In the genomic region with DNA sequence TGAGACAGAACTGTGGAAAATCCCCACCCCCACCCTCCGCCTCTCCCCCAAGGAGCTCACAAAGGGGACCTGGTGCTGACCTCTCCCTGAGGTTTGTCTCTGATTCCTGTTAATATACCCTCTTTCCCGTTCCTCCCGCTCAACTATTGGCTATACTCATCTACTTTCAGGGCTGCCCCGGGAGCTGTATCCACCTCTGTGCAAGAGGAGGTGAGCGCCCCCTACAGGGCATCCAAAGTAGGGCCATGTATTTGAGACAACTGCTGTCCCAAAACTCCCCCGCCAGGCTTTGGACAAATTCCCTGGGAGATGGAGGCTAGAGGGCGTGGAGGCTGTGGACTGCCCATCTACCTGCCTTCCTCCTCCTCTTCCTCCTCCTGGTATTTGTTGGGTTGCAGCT, we compare ENCODE assay signal across 9 mouse cellular contexts. TPM values are rescaled to one million over a fixed set of nuclear protein-coding genes. Genes with fewer than 3 reads are reported as not detected.
A peak's percentile ranks its signal among the peaks of the same experiment; 100 is the strongest.
DNase-seq lines count a peak whose midpoint lies in the region; ATAC-seq and TF ChIP-seq lines count a peak whose summit lies in the region.
"Had no signal": no experiment of that assay in that cellular context is flagged by ENCODE, and none has a peak within 500 bp of the region (broad histone marks: within the 10 kb centered on the region; RNA-seq: fewer than 3 reads in every experiment).

No protein-coding gene starts in this region.

- no peak overlapping the region for H3K27ac ChIP-seq in left cerebral cortex, adult 2 months
- no peak overlapping the region for H3K27ac ChIP-seq in heart, postnatal 0 days (ENCODE audit: low read depth)
- no peak overlapping the region for H3K27ac ChIP-seq in neural tube, embryonic 11.5 days (ENCODE audit: low read depth, low read length)
- H3K27ac ChIP-seq: neural tube, embryonic 12.5 days had no signal

- WGBS in heart, postnatal 0 days: 12% methylated on average over 7 of the region's 7 CpGs
- 7% methylated on average over 7 of the region's 7 CpGs for WGBS in neural tube, embryonic 11.5 days

- ATAC-seq in heart, postnatal 0 days (ENCODE audit: insufficient read depth, low read depth): peak; percentile 63
- no peak for ATAC-seq in neural tube, embryonic 11.5 days (ENCODE audit: insufficient read depth, low FRiP score, low TSS enrichment)

- 0 out of 2 replicates have a peak overlapping the region, but pooled peaks have one; percentile 16 for H3K4me2 ChIP-seq in heart, postnatal 0 days (ENCODE audit: low read depth, low read length)
- H3K4me2 ChIP-seq in neural tube, embryonic 11.5 days (ENCODE audit: low read depth): no peak overlapping the region
- H3K4me2 ChIP-seq: neural tube, embryonic 12.5 days had no signal

- TF ChIP-seq EP300 in heart, postnatal 0 days (IDR thresholded peaks at IDR 0.05; ENCODE audit: low read depth): no peak

- H3K4me1 ChIP-seq in heart, postnatal 0 days (ENCODE audit: control insufficient read depth, insufficient read depth): peaks cover 5% of the 10 kb centered on the region
- peaks cover 4% of the 10 kb centered on the region; the same call in 1 of the 2 replicates for H3K4me1 ChIP-seq in neural tube, embryonic 11.5 days (ENCODE audit: control insufficient read depth, insufficient read depth, low read length)

- no peak overlapping the region for H3K4me3 ChIP-seq in left cerebral cortex, adult 2 months
- no peak overlapping the region for H3K4me3 ChIP-seq in heart, postnatal 0 days (ENCODE audit: low read depth, low read length)
- H3K4me3 ChIP-seq in neural tube, embryonic 11.5 days (ENCODE audit: low read depth, low read length): no peak overlapping the region
- H3K4me3 ChIP-seq: neural tube, embryonic 12.5 days had no signal

- H3K27me3 ChIP-seq in heart, postnatal 0 days (ENCODE audit: control insufficient read depth, insufficient read depth, low read length): 0 out of 2 replicates have a peak, but pooled peaks cover 5% of the 10 kb centered on the region
- H3K27me3 ChIP-seq in neural tube, embryonic 11.5 days (ENCODE audit: control insufficient read depth, insufficient read depth, low read length): 0 out of 2 replicates have a peak, but pooled peaks cover 2% of the 10 kb centered on the region

- intact Hi-C loops in left cerebral cortex, adult 2 months (cut with DNase I): loop anchor here (2.0 kb wide), 1 partner anchor 39 kb away; the partner anchor contains the start of gene Rtn4rl1

- DNase-seq in left cerebral cortex, adult 2 months (ENCODE audit: extremely low spot score in 1 of 2, low spot score in 2 of 2): peak; percentile 40 to 41
- no peak for DNase-seq in left cerebral cortex, adult 8-10 months (ENCODE audit: low spot score in 2 of 2)
- DNase-seq in adrenal gland, postnatal 10 days: peak; percentile 85
- DNase-seq in embryo, embryonic 11 days: peak; percentile 85
- peak; percentile 75 for DNase-seq in heart, postnatal 0 days (ENCODE audit: low spot score)
- peak; percentile 86 for DNase-seq in liver
- DNase-seq in neural tube, embryonic 11.5 days (ENCODE audit: low spot score): peak; percentile 70
- peak; percentile 33 for DNase-seq in urinary bladder, postnatal 10 days (ENCODE audit: low spot score)

- no peaks in the 10 kb centered on the region for H3K36me3 ChIP-seq in heart, postnatal 0 days (replicated peaks; ENCODE audit: control insufficient read depth, insufficient read depth, low read length)
- H3K36me3 ChIP-seq in neural tube, embryonic 11.5 days (ENCODE audit: control insufficient read depth, insufficient read depth, low read length): no peaks in the 10 kb centered on the region
- H3K36me3 ChIP-seq: neural tube, embryonic 12.5 days had no signal

- TF ChIP-seq CTCF in left cerebral cortex, adult 2 months (IDR thresholded peaks at IDR 0.05): peak; percentile 64
- peak; percentile 78 for TF ChIP-seq CTCF in heart, postnatal 0 days (IDR thresholded peaks at IDR 0.05; ENCODE audit: low read depth)

- H3K9me3 ChIP-seq in heart, postnatal 0 days (replicated peaks; ENCODE audit: control insufficient read depth, low read length): no peaks in the 10 kb centered on the region
- no peaks in the 10 kb centered on the region for H3K9me3 ChIP-seq in neural tube, embryonic 11.5 days (ENCODE audit: control insufficient read depth, low read length)
- H3K9me3 ChIP-seq: neural tube, embryonic 12.5 days had no signal

- no peak overlapping the region for H3K9ac ChIP-seq in heart, postnatal 0 days (replicated peaks; ENCODE audit: low read depth, low read length)
- no peak overlapping the region for H3K9ac ChIP-seq in neural tube, embryonic 11.5 days (ENCODE audit: low read length)
- H3K9ac ChIP-seq: neural tube, embryonic 12.5 days had no signal

RNA-seq across cellular contexts. Expression of gene Rtn4rl1, which starts 38.2 kb away (rescaled TPM):
- 10 to 100 TPM; 89.0 to 99.0 TPM for total RNA-seq in left cerebral cortex, adult 2 months (2021)
- total RNA-seq in left cerebral cortex, adult 8-10 months (2022): 10 to 100 TPM; 67.2 to 72.6 (median 67.9) TPM
- 10 to 100 TPM; 25.2 to 27.8 TPM for total RNA-seq in adrenal gland, postnatal 10 days (2021)
- 6.0 and 19.7 TPM in 2 replicates for total RNA-seq in heart, postnatal 0 days (2014; rRNA removed; ENCODE audit: low replicate concordance)
- polyA plus RNA-seq in heart, postnatal 0 days (2015; fragmentation: Nextera tagmentation; extraction: Ambion mirVana): 12.2 and 12.8 TPM in 2 replicates
- polyA plus RNA-seq in neural tube, embryonic 11.5 days (2014; fragmentation: Nextera tagmentation; extraction: Ambion mirVana): 4.5 and 6.0 TPM in 2 replicates

RNA-seq across cellular contexts. Expression of gene Dph1, which starts 40.7 kb away (rescaled TPM):
- 10 to 100 TPM; 27.9 to 28.9 TPM for total RNA-seq in left cerebral cortex, adult 2 months (2021)
- 10 to 100 TPM; 22.7 to 28.7 (median 27.0) TPM for total RNA-seq in left cerebral cortex, adult 8-10 months (2022)
- 10 to 100 TPM; 23.1 to 24.2 TPM for total RNA-seq in adrenal gland, postnatal 10 days (2021)
- 34.4 and 72.1 TPM in 2 replicates for total RNA-seq in heart, postnatal 0 days (2014; rRNA removed; ENCODE audit: low replicate concordance)
- polyA plus RNA-seq in heart, postnatal 0 days (2015; fragmentation: Nextera tagmentation; extraction: Ambion mirVana): 19.3 and 20.2 TPM in 2 replicates
- polyA plus RNA-seq in neural tube, embryonic 11.5 days (2014; fragmentation: Nextera tagmentation; extraction: Ambion mirVana): 19.8 and 21.1 TPM in 2 replicates

RNA-seq across cellular contexts. Expression of gene Ovca2, which starts 53.1 kb away (rescaled TPM):
- 10 to 100 TPM; 12.1 to 12.7 TPM for total RNA-seq in left cerebral cortex, adult 2 months (2021)
- total RNA-seq in left cerebral cortex, adult 8-10 months (2022): 10 to 100 TPM; 12.8 to 13.5 (median 13.2) TPM
- total RNA-seq in adrenal gland, postnatal 10 days (2021): 10 to 100 TPM; 13.5 to 18.1 TPM
- 8.9 and 35.2 TPM in 2 replicates for total RNA-seq in heart, postnatal 0 days (2014; rRNA removed; ENCODE audit: low replicate concordance)
- 12.9 and 13.4 TPM in 2 replicates for polyA plus RNA-seq in heart, postnatal 0 days (2015; fragmentation: Nextera tagmentation; extraction: Ambion mirVana)
- polyA plus RNA-seq in neural tube, embryonic 11.5 days (2014; fragmentation: Nextera tagmentation; extraction: Ambion mirVana): 32.6 and 37.4 TPM in 2 replicates

Comparison
In these comparisons a context has a peak if more than half of its experiments do, and no peak if none do; other contexts are left out.
1. DNase-seq: peak in left cerebral cortex, adult 2 months (2 of 2), adrenal gland, postnatal 10 days (single experiment), embryo, embryonic 11 days (single experiment), heart, postnatal 0 days (single experiment), liver (single experiment), neural tube, embryonic 11.5 days (single experiment) and urinary bladder, postnatal 10 days (single experiment); none in left cerebral cortex, adult 8-10 months (0 of 2).